Mouse (Mus musculus) heart, postnatal 0 days (tissue): Measurements from ENCODE around the gene Pptc7.

Experiments used
- CTCF ChIP-seq: IDR thresholded peaks from 2 replicates; pipeline ENCODE4 v1.5.1; 2016; ENCODE audit warnings: antibody characterized with exemption, control low read depth, low read depth
- EP300 ChIP-seq: IDR thresholded peaks from 2 replicates; pipeline ENCODE4 v1.6.1; 2016; ENCODE audit warnings: antibody characterized with exemption, low read depth

DNA sequence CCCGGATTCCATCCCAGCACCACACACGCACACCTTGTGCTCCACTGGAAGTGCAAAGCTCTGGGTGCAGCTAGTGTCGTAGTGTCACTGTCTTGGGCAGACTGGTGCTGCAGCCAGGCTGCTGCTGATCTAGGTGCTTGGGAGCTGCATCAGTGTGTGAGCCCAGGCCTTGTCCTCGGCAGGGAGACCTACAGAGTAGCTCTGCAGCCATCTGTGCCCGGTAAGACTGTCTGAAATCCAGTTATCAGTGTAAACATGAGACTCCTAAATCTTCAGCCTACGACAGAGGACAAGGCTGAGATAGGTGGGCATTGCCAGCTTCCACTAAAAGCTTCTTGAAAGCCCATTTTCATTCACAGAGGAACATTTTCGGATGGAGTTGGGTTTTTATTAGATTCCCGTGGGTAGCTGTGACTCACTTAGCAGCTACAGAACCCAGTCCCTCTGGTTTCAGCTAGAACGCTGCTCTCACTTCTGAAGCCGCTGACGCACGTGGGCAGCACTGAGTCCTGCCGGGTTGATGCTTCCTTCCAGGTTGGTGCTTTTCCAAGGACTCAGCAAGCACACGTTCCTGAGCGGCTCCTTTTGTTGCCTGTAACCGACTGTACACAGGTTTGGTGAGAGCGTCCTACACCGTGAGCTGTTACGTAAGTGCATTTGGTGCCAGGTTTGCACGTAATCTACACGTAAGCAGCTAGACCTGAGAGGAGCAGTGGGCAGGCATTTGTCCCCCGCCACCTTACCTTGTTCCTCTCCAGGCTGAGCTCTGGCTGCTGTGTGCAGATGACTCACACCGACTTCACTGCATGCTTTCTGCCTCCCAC, 40.7 kb downstream of the Pptc7 start:
- no peak for TF ChIP-seq CTCF
- TF ChIP-seq EP300: no peak
